Mouse (Mus musculus): ENCODE results near the gene P2rx7. TPM values are rescaled to one million over a fixed set of nuclear protein-coding genes. Genes with fewer than 3 reads are reported as not detected.

P2rx7 gene
- polyA plus RNA-seq, 1 experiment, result 53.2 TPM

- peak; percentile 29 for DNase-seq
- WGBS, result 15% methylated on average over 15 of the region's 15 CpGs
- no peak for TF ChIP-seq CTCF (IDR thresholded peaks at IDR 0.05; ENCODE audit: insufficient read depth, low read length)
- no peak for TF ChIP-seq POLR2A (IDR thresholded peaks at IDR 0.05; ENCODE audit: borderline replicate concordance, extremely low read depth, low read depth, low read length)
- no peak overlapping the region for H3K4me3 ChIP-seq (replicated peaks; ENCODE audit: extremely low read depth, low read depth, low read length)
- H3K4me1 ChIP-seq (ENCODE audit: control insufficient read depth, insufficient read depth, low read length), result peaks cover 5% of the 10 kb centered on the region; the same call in 1 of the 2 replicates
Measured at GRCm38 (mm10) chr5:122731991-122732673, 88.4 kb downstream of the P2rx7 start.

- no peak for TF ChIP-seq CTCF (IDR thresholded peaks at IDR 0.05; ENCODE audit: insufficient read depth, low read length)
- TF ChIP-seq POLR2A (IDR thresholded peaks at IDR 0.05; ENCODE audit: borderline replicate concordance, extremely low read depth, low read depth, low read length), result no peak
- no peak for DNase-seq
- Histone ChIP-seq H3K4me1 (ENCODE audit: control insufficient read depth, insufficient read depth, low read length) (peaks cover 5% of the 10 kb centered on the region; the same call in 1 of the 2 replicates), H3K4me3 (replicated peaks; ENCODE audit: extremely low read depth, low read depth, low read length) (no peak overlapping the region)
- WGBS, result 69% methylated on average over 17 of the region's 17 CpGs
Measured at GRCm38 (mm10) chr5:122733881-122734280, 90.2 kb downstream of the P2rx7 start.

GRCm38 (mm10) chr5:122735853-122736252 lies 92.1 kb downstream of the P2rx7 start:
- H3K4me1 ChIP-seq (ENCODE audit: control insufficient read depth, insufficient read depth, low read length), result peaks cover 5% of the 10 kb centered on the region; the same call in 1 of the 2 replicates
- WGBS, result 86% methylated on average over 7 of the region's 7 CpGs
- no peak for TF ChIP-seq CTCF (IDR thresholded peaks at IDR 0.05; ENCODE audit: insufficient read depth, low read length)
- TF ChIP-seq POLR2A (IDR thresholded peaks at IDR 0.05; ENCODE audit: borderline replicate concordance, extremely low read depth, low read depth, low read length), result no peak
- no peak for DNase-seq
- H3K4me3 ChIP-seq (replicated peaks; ENCODE audit: extremely low read depth, low read depth, low read length), result no peak overlapping the region

GRCm38 (mm10) chr5:122736761-122737160 lies 93.0 kb downstream of the P2rx7 start:
- 91% methylated on average over 15 of the region's 15 CpGs for WGBS
- no peak for DNase-seq
- Histone ChIP-seq H3K4me1 (ENCODE audit: control insufficient read depth, insufficient read depth, low read length) (peaks cover 5% of the 10 kb centered on the region; the same call in 1 of the 2 replicates), H3K4me3 (replicated peaks; ENCODE audit: extremely low read depth, low read depth, low read length) (no peak overlapping the region)
- no peak for TF ChIP-seq POLR2A (IDR thresholded peaks at IDR 0.05; ENCODE audit: borderline replicate concordance, extremely low read depth, low read depth, low read length)

Other genes starting within 250 kb of the P2rx7 start
- gene Anapc7, start 222.2 kb upstream of the P2rx7 start, polyA plus RNA-seq (2012; rRNA removed), result 17.9 and 20.5 TPM in 2 replicates
- gene Atp2a2, start 141.7 kb upstream of the P2rx7 start, polyA plus RNA-seq (2012; rRNA removed), result 90.8 and 126 TPM in 2 replicates
- gene Ift81, start 29.4 kb upstream of the P2rx7 start, polyA plus RNA-seq (2012; rRNA removed), result 2.6 and 6.7 TPM in 2 replicates
- 87.8 and 112 TPM in 2 replicates for gene P2rx4, start 63.6 kb downstream of the P2rx7 start, polyA plus RNA-seq (2012; rRNA removed)
- gene Camkk2, start 135.5 kb downstream of the P2rx7 start, polyA plus RNA-seq (2012; rRNA removed), result 33.3 and 35.6 TPM in 2 replicates
- gene Anapc5, start 177.4 kb downstream of the P2rx7 start, polyA plus RNA-seq (2012; rRNA removed), result 207 and 274 TPM in 2 replicates
- 7.8 and 9.6 TPM in 2 replicates for gene Rnf34, start 206.1 kb downstream of the P2rx7 start, polyA plus RNA-seq (2012; rRNA removed)